Mouse (Mus musculus): ENCODE data around the gene Irgq.

Irgq gene

GRCm38 (mm10) chr7:24585995-24586394 is 55.5 kb downstream of the Irgq start:
- Histone ChIP-seq H3K4me1 (replicated peaks; ENCODE audit: low read depth, low read length) (peaks cover 25% of the 10 kb centered on the region), H3K36me3 (ENCODE audit: insufficient read depth, low read length) (no peaks in the 10 kb centered on the region), H3K27me3 (ENCODE audit: insufficient read depth, low read length) (peaks cover 34% of the 10 kb centered on the region), H3K4me3 (replicated peaks; ENCODE audit: low read length) (peak overlapping the region; percentile 80), H3K9me3 (ENCODE audit: low read length) (peaks cover 35% of the 10 kb centered on the region)
- TF ChIP-seq NANOG (IDR thresholded peaks at IDR 0.05; ENCODE audit: borderline replicate concordance, low read length) (no peak), CTCF (conservative IDR thresholded peaks at IDR 0.05; ENCODE audit: low read length) (no peak), POU5F1 (IDR thresholded peaks at IDR 0.05; ENCODE audit: borderline replicate concordance, low read length) (no peak)

GRCm38 (mm10) chr7:24586828-24587227 is 56.3 kb downstream of the Irgq start:
- H3K27me3 ChIP-seq (ENCODE audit: insufficient read depth, low read length), result peaks cover 38% of the 10 kb centered on the region
- TF ChIP-seq POU5F1 (IDR thresholded peaks at IDR 0.05; ENCODE audit: borderline replicate concordance, low read length) (no peak), CTCF (conservative IDR thresholded peaks at IDR 0.05; ENCODE audit: low read length) (no peak), NANOG (IDR thresholded peaks at IDR 0.05; ENCODE audit: borderline replicate concordance, low read length) (no peak)
- peaks cover 32% of the 10 kb centered on the region for H3K9me3 ChIP-seq (ENCODE audit: low read length)
- H3K36me3 ChIP-seq (ENCODE audit: insufficient read depth, low read length), result no peaks in the 10 kb centered on the region
- peak overlapping the region; percentile 80 for H3K4me3 ChIP-seq (replicated peaks; ENCODE audit: low read length)
- peaks cover 25% of the 10 kb centered on the region for H3K4me1 ChIP-seq (replicated peaks; ENCODE audit: low read depth, low read length)

- Histone ChIP-seq H3K9me3 (ENCODE audit: low read length) (peaks cover 32% of the 10 kb centered on the region), H3K36me3 (ENCODE audit: insufficient read depth, low read length) (no peaks in the 10 kb centered on the region), H3K4me3 (replicated peaks; ENCODE audit: low read length) (peak within 1 kb of the TSS; percentile 80), H3K27me3 (ENCODE audit: insufficient read depth, low read length) (peaks cover 38% of the 10 kb centered on the region), H3K4me1 (replicated peaks; ENCODE audit: low read depth, low read length) (peaks cover 25% of the 10 kb centered on the region)
- TF ChIP-seq CTCF (conservative IDR thresholded peaks at IDR 0.05; ENCODE audit: low read length) (no peak), NANOG (IDR thresholded peaks at IDR 0.05; ENCODE audit: borderline replicate concordance, low read length) (no peak), POU5F1 (IDR thresholded peaks at IDR 0.05; ENCODE audit: borderline replicate concordance, low read length) (no peak)
Observed at GRCm38 (mm10) chr7:24587330-24588105, 57.0 kb downstream of the Irgq start, which contains the start of the genes Ethe1 and Zfp575. TSS of gene Ethe1 (plus strand) at chr7:24587543. TSS of gene Zfp575 (minus strand) at chr7:24587641.
